Mouse (Mus musculus): ENCODE measurements around the gene Tbc1d2b. TPM values are rescaled to one million over a fixed set of nuclear protein-coding genes. Genes with fewer than 3 reads are reported as not detected.

Tbc1d2b gene
- polyA plus RNA-seq, 1 experiment from 2014 or later, result 6.5 TPM

GRCm38 (mm10) chr9:90207808-90208207 is 62.8 kb downstream of the Tbc1d2b start:
- Histone ChIP-seq H3K9ac (no peak overlapping the region), H3K4me1 (replicated peaks) (no peaks in the 10 kb centered on the region), H3K36me3 (peaks cover 32% of the 10 kb centered on the region), H3K4me3 (no peak overlapping the region), H3K27ac (no peak overlapping the region), H3K9me3 (no peaks in the 10 kb centered on the region), H3K27me3 (no peaks in the 10 kb centered on the region), H3K4me2 (no peak overlapping the region)
- 91% methylated on average over 8 of the region's 8 CpGs for WGBS
- ATAC-seq (ENCODE audit: low FRiP score), result no peak

- Histone ChIP-seq H3K4me3 (no peak overlapping the region), H3K9ac (no peak overlapping the region), H3K27me3 (no peaks in the 10 kb centered on the region), H3K36me3 (peaks cover 36% of the 10 kb centered on the region), H3K9me3 (no peaks in the 10 kb centered on the region), H3K4me1 (replicated peaks) (no peaks in the 10 kb centered on the region), H3K4me2 (no peak overlapping the region), H3K27ac (no peak overlapping the region)
- WGBS, result 47% methylated on average over 2 of the region's 2 CpGs
- ATAC-seq (ENCODE audit: low FRiP score), result peak; percentile 47
These were observed 64.1 kb downstream of the Tbc1d2b start for GRCm38 (mm10) chr9:90206500-90206899.

- 67% methylated on average over 8 of the region's 8 CpGs for WGBS
- H3K4me2 ChIP-seq, result no peak overlapping the region
- H3K4me1 ChIP-seq (replicated peaks), result no peaks in the 10 kb centered on the region
- H3K36me3 ChIP-seq, result peaks cover 49% of the 10 kb centered on the region
- H3K4me3 ChIP-seq, result no peak overlapping the region
- H3K9me3 ChIP-seq, result no peaks in the 10 kb centered on the region
- no peak overlapping the region for H3K9ac ChIP-seq
- no peak overlapping the region for H3K27ac ChIP-seq
- no peaks in the 10 kb centered on the region for H3K27me3 ChIP-seq
- ATAC-seq (ENCODE audit: low FRiP score), result no peak
These were observed 66.1 kb downstream of the Tbc1d2b start for GRCm38 (mm10) chr9:90204396-90204915.

- H3K4me1 ChIP-seq (replicated peaks), result peaks cover 5% of the 10 kb centered on the region; the same call in 1 of the 2 replicates
- no peaks in the 10 kb centered on the region for H3K9me3 ChIP-seq
- no peak overlapping the region for H3K9ac ChIP-seq
- H3K27me3 ChIP-seq, result no peaks in the 10 kb centered on the region
- WGBS, result 83% methylated on average over 5 of the region's 5 CpGs
- no peak overlapping the region for H3K4me2 ChIP-seq
- peaks cover 57% of the 10 kb centered on the region for H3K36me3 ChIP-seq
- H3K4me3 ChIP-seq, result no peak overlapping the region
- H3K27ac ChIP-seq, result no peak overlapping the region
- no peak for ATAC-seq (ENCODE audit: low FRiP score)
These were observed 67.4 kb downstream of the Tbc1d2b start for GRCm38 (mm10) chr9:90203233-90203632.

GRCm38 (mm10) chr9:90201541-90201940 is 69.1 kb downstream of the Tbc1d2b start:
- no peak overlapping the region for H3K27ac ChIP-seq
- no peak overlapping the region for H3K9ac ChIP-seq
- no peak for ATAC-seq (ENCODE audit: low FRiP score)
- no peaks in the 10 kb centered on the region for H3K9me3 ChIP-seq
- H3K4me2 ChIP-seq, result no peak overlapping the region
- no peak overlapping the region for H3K4me3 ChIP-seq
- WGBS, result 56% methylated on average over 4 of the region's 4 CpGs
- peaks cover 5% of the 10 kb centered on the region; the same call in 1 of the 2 replicates for H3K4me1 ChIP-seq (replicated peaks)
- peaks cover 74% of the 10 kb centered on the region for H3K36me3 ChIP-seq
- no peaks in the 10 kb centered on the region for H3K27me3 ChIP-seq

GRCm38 (mm10) chr9:90201096-90201495 is 69.5 kb downstream of the Tbc1d2b start:
- no peak overlapping the region for H3K27ac ChIP-seq
- H3K27me3 ChIP-seq, result no peaks in the 10 kb centered on the region
- no peaks in the 10 kb centered on the region for H3K9me3 ChIP-seq
- 90% methylated on average over 7 of the region's 7 CpGs for WGBS
- H3K9ac ChIP-seq, result no peak overlapping the region
- H3K4me1 ChIP-seq (replicated peaks), result peaks cover 5% of the 10 kb centered on the region; the same call in 1 of the 2 replicates
- H3K4me3 ChIP-seq, result no peak overlapping the region
- no peak overlapping the region for H3K4me2 ChIP-seq
- ATAC-seq (ENCODE audit: low FRiP score), result no peak
- H3K36me3 ChIP-seq, result peaks cover 78% of the 10 kb centered on the region

- no peak for ATAC-seq (ENCODE audit: low FRiP score)
- WGBS, result 98% methylated on average over 4 of the region's 4 CpGs
These were observed 70.1 kb downstream of the Tbc1d2b start for GRCm38 (mm10) chr9:90200501-90200900.

GRCm38 (mm10) chr9:90199611-90200010 is 71.0 kb downstream of the Tbc1d2b start:
- peaks cover 86% of the 10 kb centered on the region for H3K36me3 ChIP-seq
- no peaks in the 10 kb centered on the region for H3K27me3 ChIP-seq
- 93% methylated on average over 18 of the region's 18 CpGs for WGBS

More at GRCm38 (mm10) chr9:90200501-90200900, 70.1 kb downstream of the Tbc1d2b start:
- Histone ChIP-seq H3K9me3 (no peaks in the 10 kb centered on the region), H3K4me1 (replicated peaks) (peaks cover 5% of the 10 kb centered on the region; the same call in 1 of the 2 replicates), H3K27me3 (no peaks in the 10 kb centered on the region), H3K27ac (no peak overlapping the region), H3K4me2 (no peak overlapping the region), H3K4me3 (no peak overlapping the region), H3K9ac (no peak overlapping the region), H3K36me3 (peaks cover 84% of the 10 kb centered on the region)

GRCm38 (mm10) chr9:90198531-90199449 is 71.8 kb downstream of the Tbc1d2b start:
- WGBS, result 75% methylated on average over 10 of the region's 10 CpGs
- H3K36me3 ChIP-seq, result peaks cover 87% of the 10 kb centered on the region
- ATAC-seq (ENCODE audit: low FRiP score), result no peak

More at GRCm38 (mm10) chr9:90199611-90200010, 71.0 kb downstream of the Tbc1d2b start:
- Histone ChIP-seq H3K4me1 (replicated peaks) (peaks cover 5% of the 10 kb centered on the region; the same call in 1 of the 2 replicates), H3K9me3 (no peaks in the 10 kb centered on the region), H3K4me3 (no peak overlapping the region), H3K9ac (no peak overlapping the region), H3K4me2 (no peak overlapping the region), H3K27ac (no peak overlapping the region)
- ATAC-seq (ENCODE audit: low FRiP score), result no peak

GRCm38 (mm10) chr9:90197866-90198383 is 72.7 kb downstream of the Tbc1d2b start:
- Histone ChIP-seq H3K4me1 (replicated peaks) (peaks cover 5% of the 10 kb centered on the region; the same call in 1 of the 2 replicates), H3K9ac (no peak overlapping the region), H3K27me3 (no peaks in the 10 kb centered on the region), H3K4me3 (no peak overlapping the region), H3K4me2 (no peak overlapping the region), H3K27ac (no peak overlapping the region), H3K9me3 (no peaks in the 10 kb centered on the region), H3K36me3 (peaks cover 96% of the 10 kb centered on the region)
- 92% methylated on average over 7 of the region's 7 CpGs for WGBS
- ATAC-seq (ENCODE audit: low FRiP score), result no peak

More at GRCm38 (mm10) chr9:90198531-90199449, 71.8 kb downstream of the Tbc1d2b start:
- Histone ChIP-seq H3K9ac (no peak overlapping the region), H3K4me3 (no peak overlapping the region), H3K4me2 (no peak overlapping the region), H3K27ac (no peak overlapping the region), H3K9me3 (no peaks in the 10 kb centered on the region), H3K27me3 (no peaks in the 10 kb centered on the region), H3K4me1 (replicated peaks) (peaks cover 5% of the 10 kb centered on the region; the same call in 1 of the 2 replicates)

- Histone ChIP-seq H3K9ac (no peak overlapping the region), H3K9me3 (no peaks in the 10 kb centered on the region), H3K4me3 (no peak overlapping the region), H3K36me3 (peaks cover 98% of the 10 kb centered on the region), H3K4me2 (no peak overlapping the region), H3K4me1 (replicated peaks) (peaks cover 5% of the 10 kb centered on the region; the same call in 1 of the 2 replicates), H3K27me3 (no peaks in the 10 kb centered on the region), H3K27ac (no peak overlapping the region)
- no peak for ATAC-seq (ENCODE audit: low FRiP score)
- 87% methylated on average over 7 of the region's 7 CpGs for WGBS
These were observed 73.4 kb downstream of the Tbc1d2b start for GRCm38 (mm10) chr9:90197116-90197665.

- Histone ChIP-seq H3K9me3 (no peaks in the 10 kb centered on the region), H3K4me3 (no peak overlapping the region), H3K27ac (no peak overlapping the region), H3K36me3 (peaks cover 98% of the 10 kb centered on the region), H3K27me3 (no peaks in the 10 kb centered on the region), H3K4me1 (replicated peaks) (peaks cover 5% of the 10 kb centered on the region; the same call in 1 of the 2 replicates), H3K4me2 (no peak overlapping the region), H3K9ac (no peak overlapping the region)
- 87% methylated on average over 7 of the region's 7 CpGs for WGBS
- ATAC-seq (ENCODE audit: low FRiP score), result no peak
These were observed 74.3 kb downstream of the Tbc1d2b start for GRCm38 (mm10) chr9:90196262-90196661.

All from hindbrain, embryonic 13.5 days (tissue).